Mouse (Mus musculus): ENCODE data around the gene Gm10577. TPM values are rescaled to one million over a fixed set of nuclear protein-coding genes. Genes with fewer than 3 reads are reported as not detected.

Gm10577 gene
- polyA plus RNA-seq, 2 experiments = not detected

DNA sequence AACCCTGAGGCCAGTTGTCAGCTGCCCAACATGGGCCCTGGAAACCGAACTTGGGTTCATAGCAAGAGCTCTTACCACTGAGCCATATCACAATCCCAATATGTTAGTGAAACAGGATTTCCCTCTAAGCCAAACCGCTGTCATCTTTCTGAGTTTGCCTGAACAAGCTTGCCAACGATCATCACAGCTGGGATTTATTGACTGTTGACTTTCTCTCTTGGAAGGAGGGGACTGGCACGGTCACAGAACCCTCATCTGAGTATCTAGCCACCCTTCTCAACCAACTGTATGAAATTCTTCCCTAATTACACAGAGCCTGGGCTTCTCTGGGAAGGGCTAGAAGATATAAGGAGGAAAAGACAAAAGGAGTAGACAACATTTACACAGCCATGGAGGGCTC lies 26.1 kb upstream of the Gm10577 start:
- Histone ChIP-seq H3K36me3 (replicated peaks; ENCODE audit: control insufficient read depth, insufficient read depth, low read depth) (no peaks in the 10 kb centered on the region), H3K4me2 (ENCODE audit: low read depth) (no peak overlapping the region), H3K9me3 (ENCODE audit: control insufficient read depth, low read length) (no peaks in the 10 kb centered on the region), H3K4me3 (ENCODE audit: insufficient read depth in 1 of 2, low read depth in 2 of 2, low read length in 2 of 2) (no peak overlapping the region), H3K27me3 (ENCODE audit: control insufficient read depth, insufficient read depth, low read length) (no peaks in the 10 kb centered on the region), H3K27ac (no peak overlapping the region), H3K4me1 (replicated peaks; ENCODE audit: control insufficient read depth in 2 of 2, insufficient read depth in 2 of 2, low read length in 1 of 2) (no peaks in the 10 kb centered on the region), H3K9ac (replicated peaks) (no peak overlapping the region)
- DNase-seq (ENCODE audit: low read depth in 3 of 3, low spot score in 3 of 3) (no peak), ATAC-seq (ENCODE audit: insufficient read depth) (no peak)
- TF ChIP-seq EP300 (IDR thresholded peaks at IDR 0.05; ENCODE audit: low read depth) = no peak
- no peak for TF ChIP-seq CTCF (IDR thresholded peaks at IDR 0.05; ENCODE audit: low read depth)
- WGBS (ENCODE audit: insufficient replicate concordance) = 56% methylated on average over 4 of the region's 4 CpGs

DNA sequence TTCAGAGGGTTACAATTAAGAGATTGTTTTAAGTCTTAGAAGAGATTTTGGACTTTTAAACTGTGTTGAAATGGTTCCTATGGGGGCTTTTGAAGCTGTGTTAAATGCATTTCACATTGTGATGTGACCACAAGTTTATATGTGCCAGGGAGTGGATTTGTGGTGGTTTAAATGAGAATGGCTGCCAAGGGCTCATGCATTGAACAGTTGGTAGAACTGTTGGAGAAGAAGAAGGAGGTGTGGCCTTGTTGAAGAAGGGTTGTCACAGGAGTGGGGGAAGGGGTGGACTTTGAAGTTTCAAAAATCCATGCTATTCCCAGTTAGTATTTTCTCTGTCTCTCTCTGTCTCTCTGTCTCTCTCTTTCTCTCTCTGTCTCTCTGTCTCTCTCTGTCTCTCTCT lies 23.7 kb upstream of the Gm10577 start:
- Histone ChIP-seq H3K9me3 (ENCODE audit: control insufficient read depth, low read length) (no peaks in the 10 kb centered on the region), H3K27ac (no peak overlapping the region), H3K4me3 (ENCODE audit: insufficient read depth in 1 of 2, low read depth in 2 of 2, low read length in 2 of 2) (no peak overlapping the region), H3K9ac (replicated peaks) (no peak overlapping the region), H3K27me3 (ENCODE audit: control insufficient read depth, insufficient read depth, low read length) (no peaks in the 10 kb centered on the region), H3K4me1 (replicated peaks; ENCODE audit: control insufficient read depth in 2 of 2, insufficient read depth in 2 of 2, low read length in 1 of 2) (no peaks in the 10 kb centered on the region), H3K36me3 (replicated peaks; ENCODE audit: control insufficient read depth, insufficient read depth, low read depth) (no peaks in the 10 kb centered on the region), H3K4me2 (ENCODE audit: low read depth) (no peak overlapping the region)
- TF ChIP-seq EP300 (IDR thresholded peaks at IDR 0.05; ENCODE audit: low read depth) (no peak), CTCF (IDR thresholded peaks at IDR 0.05; ENCODE audit: low read depth) (no peak)
- ATAC-seq (ENCODE audit: insufficient read depth) = no peak
- no peak for DNase-seq (ENCODE audit: low read depth in 3 of 3, low spot score in 3 of 3)

DNA sequence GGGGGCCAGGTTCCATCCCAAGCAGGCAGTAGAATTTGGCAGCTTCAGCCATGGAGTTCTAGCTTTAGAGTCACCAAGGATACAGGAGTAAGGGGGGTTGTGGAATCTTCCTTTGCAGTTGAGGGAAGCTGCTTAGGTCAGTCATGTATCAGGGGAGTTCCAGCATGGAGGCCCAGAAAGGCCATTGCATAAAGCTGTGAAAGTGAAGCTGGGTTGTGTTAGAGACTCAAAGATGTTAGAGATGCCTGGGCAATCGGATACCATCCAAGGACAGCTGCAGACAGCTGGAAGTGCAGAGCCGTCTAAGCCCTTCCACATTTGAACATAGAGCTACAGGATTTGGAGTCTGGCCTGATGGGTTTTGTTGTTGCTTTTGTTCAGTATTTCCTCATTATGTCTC lies 23.2 kb upstream of the Gm10577 start:
- H3K27me3 ChIP-seq (ENCODE audit: control insufficient read depth, insufficient read depth, low read length) = no peaks in the 10 kb centered on the region
- DNase-seq (ENCODE audit: low read depth in 3 of 3, low spot score in 3 of 3) (no peak), ATAC-seq (ENCODE audit: insufficient read depth) (no peak)
- no peak overlapping the region for H3K27ac ChIP-seq
- H3K4me3 ChIP-seq (ENCODE audit: insufficient read depth in 1 of 2, low read depth in 2 of 2, low read length in 2 of 2) = no peak overlapping the region
- H3K4me1 ChIP-seq (replicated peaks; ENCODE audit: control insufficient read depth in 2 of 2, insufficient read depth in 2 of 2, low read length in 1 of 2) = no peaks in the 10 kb centered on the region
- H3K36me3 ChIP-seq (replicated peaks; ENCODE audit: control insufficient read depth, insufficient read depth, low read depth) = no peaks in the 10 kb centered on the region
- WGBS (ENCODE audit: insufficient replicate concordance) = 52% methylated on average over 2 of the region's 2 CpGs
- TF ChIP-seq CTCF (IDR thresholded peaks at IDR 0.05; ENCODE audit: low read depth) (no peak), EP300 (IDR thresholded peaks at IDR 0.05; ENCODE audit: low read depth) (no peak)
- no peaks in the 10 kb centered on the region for H3K9me3 ChIP-seq (ENCODE audit: control insufficient read depth, low read length)
- no peak overlapping the region for H3K9ac ChIP-seq (replicated peaks)
- no peak overlapping the region for H3K4me2 ChIP-seq (ENCODE audit: low read depth)

DNA sequence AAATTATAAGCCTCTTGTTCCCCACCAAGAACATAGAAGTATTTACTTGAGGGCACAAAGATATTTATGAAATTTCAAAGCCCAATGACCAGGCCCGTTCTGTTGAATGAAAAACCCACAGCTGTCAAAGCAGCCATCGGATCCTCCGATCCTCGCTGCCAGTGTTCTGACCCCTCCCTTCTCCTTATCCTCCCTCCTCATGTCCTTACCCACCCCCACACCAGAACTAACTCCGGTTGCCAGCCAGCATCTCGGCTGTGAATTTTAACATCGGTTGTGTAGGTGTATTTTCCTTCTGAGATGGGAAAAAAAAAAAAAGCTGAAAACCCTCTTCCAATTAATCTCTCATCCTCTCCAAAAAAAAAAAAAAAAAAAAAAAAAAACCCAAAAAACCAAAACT lies 16.7 kb upstream of the Gm10577 start:
- WGBS (ENCODE audit: insufficient replicate concordance) = 66% methylated on average over 7 of the region's 7 CpGs
- Histone ChIP-seq H3K36me3 (replicated peaks; ENCODE audit: control insufficient read depth, insufficient read depth, low read depth) (no peaks in the 10 kb centered on the region), H3K27me3 (ENCODE audit: control insufficient read depth, insufficient read depth, low read length) (no peaks in the 10 kb centered on the region), H3K4me1 (replicated peaks; ENCODE audit: control insufficient read depth in 2 of 2, insufficient read depth in 2 of 2, low read length in 1 of 2) (no peaks in the 10 kb centered on the region), H3K4me2 (ENCODE audit: low read depth) (no peak overlapping the region), H3K27ac (no peak overlapping the region), H3K4me3 (ENCODE audit: insufficient read depth in 1 of 2, low read depth in 2 of 2, low read length in 2 of 2) (no peak overlapping the region), H3K9me3 (ENCODE audit: control insufficient read depth, low read length) (no peaks in the 10 kb centered on the region), H3K9ac (replicated peaks) (no peak overlapping the region)
- DNase-seq (ENCODE audit: low read depth in 3 of 3, low spot score in 3 of 3) (no peak), ATAC-seq (ENCODE audit: insufficient read depth) (no peak)
- no peak for TF ChIP-seq EP300 (IDR thresholded peaks at IDR 0.05; ENCODE audit: low read depth)
- TF ChIP-seq CTCF (IDR thresholded peaks at IDR 0.05; ENCODE audit: low read depth) = no peak

DNA sequence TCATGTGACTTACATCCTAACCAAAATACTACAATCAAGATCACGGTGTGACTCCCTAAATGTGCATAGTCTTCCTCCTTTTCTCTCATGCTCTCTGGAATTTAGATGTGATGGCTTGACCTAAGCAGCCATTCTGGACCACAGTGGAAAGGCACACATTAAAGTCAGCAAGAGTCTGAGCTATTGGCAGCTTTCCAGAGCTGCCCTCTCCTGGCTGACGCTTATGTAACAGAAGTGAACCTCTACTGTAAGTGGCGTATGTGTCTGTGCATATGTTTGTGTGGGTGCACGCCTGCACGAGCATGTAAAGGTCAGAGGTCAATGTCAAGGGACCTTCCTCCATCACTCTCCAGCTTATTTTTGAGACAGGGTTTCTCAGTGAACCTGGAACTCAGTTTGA lies 14.6 kb upstream of the Gm10577 start:
- no peak overlapping the region for H3K4me3 ChIP-seq (ENCODE audit: insufficient read depth in 1 of 2, low read depth in 2 of 2, low read length in 2 of 2)
- ATAC-seq (ENCODE audit: insufficient read depth) (no peak), DNase-seq (ENCODE audit: low read depth in 3 of 3, low spot score in 3 of 3) (no peak)
- H3K4me1 ChIP-seq (replicated peaks; ENCODE audit: control insufficient read depth in 2 of 2, insufficient read depth in 2 of 2, low read length in 1 of 2) = no peaks in the 10 kb centered on the region
- H3K4me2 ChIP-seq (ENCODE audit: low read depth) = no peak overlapping the region
- no peak overlapping the region for H3K27ac ChIP-seq
- no peak overlapping the region for H3K9ac ChIP-seq (replicated peaks)
- H3K9me3 ChIP-seq (ENCODE audit: control insufficient read depth, low read length) = no peaks in the 10 kb centered on the region
- H3K27me3 ChIP-seq (ENCODE audit: control insufficient read depth, insufficient read depth, low read length) = no peaks in the 10 kb centered on the region
- H3K36me3 ChIP-seq (replicated peaks; ENCODE audit: control insufficient read depth, insufficient read depth, low read depth) = no peaks in the 10 kb centered on the region
- WGBS (ENCODE audit: insufficient replicate concordance) = 61% methylated on average over 5 of the region's 5 CpGs
- TF ChIP-seq CTCF (IDR thresholded peaks at IDR 0.05; ENCODE audit: low read depth) = no peak
- TF ChIP-seq EP300 (IDR thresholded peaks at IDR 0.05; ENCODE audit: low read depth) = no peak

DNA sequence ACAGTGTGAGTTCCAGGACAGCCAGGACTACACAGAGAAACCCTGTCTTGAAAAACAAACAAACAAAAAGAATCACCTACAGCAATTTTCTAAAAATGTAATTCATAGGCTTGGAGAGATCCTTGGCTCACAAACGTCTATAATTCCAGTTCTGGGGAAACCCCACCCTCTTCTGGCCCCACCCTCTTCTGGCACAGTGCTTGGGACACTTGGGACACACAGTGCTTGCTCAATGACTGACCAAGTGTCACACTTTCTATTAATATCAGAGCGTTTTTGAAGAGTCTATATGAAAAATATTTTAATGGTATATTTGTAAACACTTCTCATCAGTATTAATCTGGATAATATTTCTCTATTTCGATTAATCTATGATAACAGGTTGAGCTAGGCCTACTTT lies 12.6 kb upstream of the Gm10577 start:
- no peak for ATAC-seq (ENCODE audit: insufficient read depth)
- no peak overlapping the region for H3K9ac ChIP-seq (replicated peaks)
- no peaks in the 10 kb centered on the region for H3K4me1 ChIP-seq (replicated peaks; ENCODE audit: control insufficient read depth in 2 of 2, insufficient read depth in 2 of 2, low read length in 1 of 2)
- TF ChIP-seq CTCF (IDR thresholded peaks at IDR 0.05; ENCODE audit: low read depth) (no peak), EP300 (IDR thresholded peaks at IDR 0.05; ENCODE audit: low read depth) (no peak)
- H3K27me3 ChIP-seq (ENCODE audit: control insufficient read depth, insufficient read depth, low read length) = no peaks in the 10 kb centered on the region
- H3K9me3 ChIP-seq (ENCODE audit: control insufficient read depth, low read length) = no peaks in the 10 kb centered on the region
- H3K4me2 ChIP-seq (ENCODE audit: low read depth) = no peak overlapping the region
- H3K27ac ChIP-seq = no peak overlapping the region
- H3K36me3 ChIP-seq (replicated peaks; ENCODE audit: control insufficient read depth, insufficient read depth, low read depth) = no peaks in the 10 kb centered on the region
- no peak for DNase-seq (ENCODE audit: low read depth in 3 of 3, low spot score in 3 of 3)
- H3K4me3 ChIP-seq (ENCODE audit: insufficient read depth in 1 of 2, low read depth in 2 of 2, low read length in 2 of 2) = no peak overlapping the region
- WGBS (ENCODE audit: insufficient replicate concordance) = 40% methylated on average over 3 of the region's 3 CpGs

Data from liver, embryonic 14.5 days (tissue).